Mouse (Mus musculus) E14TG2a.4 (cell line): ENCODE measurements around the gene Tmprss2.

Experiments used
- H3K27me3 ChIP-seq: 2 replicates; pipeline ENCODE4 v1.6.1; 2014; ENCODE audit warnings: low read length, control low read depth; ENCODE audit not compliant: insufficient read depth
- H3K36me3 ChIP-seq: 2 replicates; pipeline ENCODE4 v1.6.1; 2014; ENCODE audit warnings: low read length, control low read depth; ENCODE audit not compliant: insufficient read depth
- H3K4me1 ChIP-seq: replicated peaks from 2 replicates; pipeline ENCODE4 v1.6.1; 2014; ENCODE audit warnings: low read depth, low read length, control low read depth
- H3K4me3 ChIP-seq: replicated peaks from 2 replicates; pipeline ENCODE4 v1.5.1; 2014; ENCODE audit warnings: mild to moderate bottlenecking, low read length
- H3K9me3 ChIP-seq: 2 replicates; pipeline ENCODE4 v1.6.1; 2014; ENCODE audit warnings: low read length, control low read depth
- CTCF ChIP-seq: conservative IDR thresholded peaks from 2 replicates; pipeline ENCODE4 v1.5.1; 2014; ENCODE audit warnings: low read length
- NANOG ChIP-seq: IDR thresholded peaks from 2 replicates; pipeline ENCODE4 v1.6.1; 2014; ENCODE audit warnings: borderline replicate concordance, low read length, mixed read lengths
- POU5F1 ChIP-seq: IDR thresholded peaks from 2 replicates; pipeline ENCODE4 v1.6.1; 2014; ENCODE audit warnings: low read length, borderline replicate concordance

Tmprss2 gene

DNA sequence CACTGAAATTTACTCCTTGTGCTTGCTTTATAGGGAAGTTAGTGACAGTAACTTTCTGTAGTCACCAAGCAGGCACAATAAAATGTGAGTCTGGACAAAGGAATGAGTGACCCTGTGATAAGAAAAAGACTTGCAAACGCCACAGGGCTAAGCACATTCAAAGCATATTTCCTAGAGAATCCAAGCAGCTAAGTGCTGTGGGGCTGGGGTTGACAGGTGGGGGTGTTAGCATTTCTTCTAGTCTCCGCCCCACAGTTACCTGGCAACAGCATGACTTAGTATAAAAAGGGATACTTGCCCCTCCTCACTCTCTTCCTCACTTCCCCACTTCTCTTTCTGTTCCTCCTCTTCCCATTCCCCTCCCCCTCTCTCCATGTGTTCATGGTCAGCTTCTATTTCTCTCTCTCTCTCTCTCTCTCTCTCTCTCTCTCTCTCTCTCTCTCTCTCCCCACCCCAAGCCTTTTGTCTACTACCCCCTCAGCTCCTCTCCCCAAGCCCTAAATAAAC, 11.4 kb upstream of the Tmprss2 start:
- no peaks in the 10 kb centered on the region for H3K27me3 ChIP-seq
- TF ChIP-seq CTCF = no peak
- TF ChIP-seq POU5F1 = no peak
- TF ChIP-seq NANOG = no peak
- H3K4me1 ChIP-seq = no peaks in the 10 kb centered on the region
- no peaks in the 10 kb centered on the region for H3K36me3 ChIP-seq
- no peaks in the 10 kb centered on the region for H3K9me3 ChIP-seq
- no peak overlapping the region for H3K4me3 ChIP-seq

DNA sequence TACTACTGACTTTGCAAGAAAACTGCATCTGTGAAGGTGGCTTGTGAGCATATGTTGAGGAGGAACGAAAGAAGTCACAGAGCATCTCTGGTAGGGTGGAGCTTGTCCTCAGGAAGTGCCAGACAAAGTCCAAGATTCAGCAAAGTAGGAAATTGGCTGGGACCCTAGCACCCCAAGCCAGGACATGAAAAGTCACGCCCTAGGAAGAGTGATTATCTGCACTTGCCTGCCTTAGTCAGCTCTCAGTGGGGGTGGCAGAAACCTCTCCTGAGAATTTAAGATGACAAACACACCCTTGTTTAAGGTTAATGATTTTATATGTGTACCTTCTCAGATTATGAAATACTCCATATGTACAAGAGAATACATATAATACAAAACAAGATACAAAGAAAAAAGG, 7.3 kb upstream of the Tmprss2 start:
- H3K4me3 ChIP-seq = no peak overlapping the region

DNA sequence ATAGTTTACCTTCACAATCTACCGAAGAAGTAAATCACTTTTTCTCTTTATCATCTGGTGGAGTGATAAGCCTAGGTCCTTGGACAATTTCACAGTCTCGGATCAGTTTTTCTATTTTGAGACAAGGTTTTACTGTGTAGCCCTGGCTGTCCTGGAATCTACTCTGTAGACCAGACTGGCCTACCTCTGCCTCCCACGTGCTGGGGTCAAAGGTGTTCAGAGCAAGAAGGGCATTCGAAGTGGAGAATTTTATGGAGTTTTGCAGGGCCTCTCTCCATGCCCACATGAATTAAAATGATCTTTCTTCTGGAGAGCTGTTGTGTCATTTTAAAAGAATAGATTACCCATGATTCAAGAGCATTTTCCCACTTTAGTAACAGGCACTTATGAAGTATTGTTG, 1.0 kb upstream of the Tmprss2 start:
- H3K4me3 ChIP-seq = no peak overlapping the region
- H3K9me3 ChIP-seq = no peaks in the 10 kb centered on the region
- peaks cover 18% of the 10 kb centered on the region for H3K4me1 ChIP-seq
- H3K36me3 ChIP-seq = no peaks in the 10 kb centered on the region
- peaks cover 53% of the 10 kb centered on the region for H3K27me3 ChIP-seq
- TF ChIP-seq CTCF = no peak
- no peak for TF ChIP-seq POU5F1
- TF ChIP-seq NANOG = no peak

More for the DNA sequence above, 7.3 kb upstream of the Tmprss2 start:
- TF ChIP-seq CTCF = no peak
- no peak for TF ChIP-seq NANOG
- no peak for TF ChIP-seq POU5F1
- Histone ChIP-seq H3K9me3 (no peaks in the 10 kb centered on the region), H3K4me1 (no peaks in the 10 kb centered on the region), H3K36me3 (no peaks in the 10 kb centered on the region), H3K27me3 (no peaks in the 10 kb centered on the region; the same call in 1 of the 2 replicates)

DNA sequence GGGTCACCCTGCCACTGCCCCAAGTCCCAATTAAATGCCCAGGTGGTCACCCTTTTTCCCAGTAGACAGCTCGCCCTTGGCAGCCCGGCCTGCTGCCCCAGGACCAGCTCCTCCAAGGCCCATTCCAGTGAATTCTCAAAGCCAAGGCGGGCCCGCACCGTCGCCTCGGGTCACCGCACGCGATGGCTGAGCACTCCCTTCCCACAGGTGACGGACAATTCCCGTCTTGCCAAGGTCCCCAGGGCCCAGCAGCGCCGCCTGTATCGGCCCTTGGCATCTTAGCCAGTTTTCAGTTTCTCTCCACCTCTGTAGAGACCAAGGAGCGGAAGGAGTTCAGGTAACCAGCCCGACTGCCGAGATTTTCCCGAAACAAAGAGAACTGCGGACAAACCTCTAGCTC, 749 bp downstream of the Tmprss2 start:
- peak overlapping the region; percentile 68 for H3K4me3 ChIP-seq
- peaks cover 18% of the 10 kb centered on the region for H3K4me1 ChIP-seq
- H3K36me3 ChIP-seq = no peaks in the 10 kb centered on the region
- no peak for TF ChIP-seq POU5F1
- TF ChIP-seq NANOG = no peak
- no peak for TF ChIP-seq CTCF
- no peaks in the 10 kb centered on the region for H3K9me3 ChIP-seq
- H3K27me3 ChIP-seq = peaks cover 54% of the 10 kb centered on the region

DNA sequence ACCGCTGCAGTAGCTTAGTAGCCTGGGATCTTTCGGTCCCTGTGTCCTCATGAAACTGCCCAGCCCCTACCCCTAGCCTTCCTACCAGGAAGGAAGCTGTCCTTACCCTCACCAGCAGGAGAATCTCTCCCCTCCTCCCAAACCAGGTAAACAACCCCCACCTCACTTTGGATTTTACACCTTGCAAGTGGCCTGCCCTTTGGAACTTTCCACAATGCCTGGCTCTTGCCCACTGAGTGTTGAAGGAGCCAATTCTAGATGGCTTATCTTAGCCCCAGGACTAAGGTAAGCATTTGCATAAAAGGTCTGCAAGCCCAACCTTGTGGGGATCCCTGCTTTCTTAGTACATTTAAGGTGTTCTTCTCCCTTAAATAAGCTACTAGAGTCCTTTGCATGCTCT, 1.3 kb downstream of the Tmprss2 start:
- H3K9me3 ChIP-seq = no peaks in the 10 kb centered on the region
- no peaks in the 10 kb centered on the region for H3K36me3 ChIP-seq
- H3K4me1 ChIP-seq = peaks cover 18% of the 10 kb centered on the region
- H3K4me3 ChIP-seq = peak overlapping the region; percentile 68
- H3K27me3 ChIP-seq = peaks cover 54% of the 10 kb centered on the region
- no peak for TF ChIP-seq CTCF
- no peak for TF ChIP-seq NANOG

DNA sequence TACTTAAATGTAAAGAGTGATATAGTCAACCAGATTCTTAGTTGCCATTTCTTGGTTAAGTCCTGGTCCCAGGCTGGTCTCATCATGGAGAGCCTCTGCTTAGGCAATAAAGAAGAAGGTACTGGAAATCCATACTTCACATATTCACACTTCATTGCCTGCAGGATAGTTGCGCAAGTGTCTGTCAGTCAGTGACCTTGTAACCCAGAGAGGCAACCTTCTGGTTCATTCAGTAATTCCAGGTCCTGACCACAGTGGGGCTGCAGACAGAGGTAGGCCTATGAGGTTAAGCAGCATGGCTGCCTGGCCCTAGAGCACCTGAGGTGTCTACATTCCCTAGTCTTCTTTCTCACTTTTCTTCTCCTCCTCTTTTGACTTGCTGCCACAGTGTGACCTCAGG, 3.0 kb downstream of the Tmprss2 start:
- peaks cover 18% of the 10 kb centered on the region for H3K4me1 ChIP-seq
- H3K4me3 ChIP-seq = no peak overlapping the region
- H3K36me3 ChIP-seq = no peaks in the 10 kb centered on the region
- no peaks in the 10 kb centered on the region for H3K9me3 ChIP-seq
- H3K27me3 ChIP-seq = peaks cover 54% of the 10 kb centered on the region
- no peak for TF ChIP-seq CTCF
- TF ChIP-seq NANOG = no peak
- TF ChIP-seq POU5F1 = no peak

DNA sequence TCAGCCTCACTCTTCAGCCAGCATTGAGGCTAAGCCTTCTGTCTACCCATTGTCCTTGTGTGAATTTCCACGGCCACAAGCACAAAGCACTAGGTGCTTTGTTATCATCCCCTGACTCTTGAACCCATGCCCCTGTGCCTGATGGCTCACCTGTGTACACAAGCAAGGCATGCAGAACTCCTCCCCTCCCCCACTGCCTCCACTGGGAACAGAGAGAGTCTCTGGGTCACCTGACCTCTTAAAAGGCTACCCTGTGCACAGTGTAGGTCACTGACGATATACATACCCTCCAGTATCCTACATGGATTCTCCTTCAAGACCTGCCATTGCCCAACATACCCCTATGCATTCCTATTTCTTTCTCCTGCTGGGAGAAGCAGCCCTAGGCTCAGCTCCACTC, 4.2 kb downstream of the Tmprss2 start:
- H3K27me3 ChIP-seq = peaks cover 46% of the 10 kb centered on the region
- no peaks in the 10 kb centered on the region for H3K9me3 ChIP-seq
- peaks cover 18% of the 10 kb centered on the region for H3K4me1 ChIP-seq
- H3K4me3 ChIP-seq = no peak overlapping the region
- TF ChIP-seq NANOG = no peak
- no peak for TF ChIP-seq POU5F1
- no peak for TF ChIP-seq CTCF
- no peaks in the 10 kb centered on the region for H3K36me3 ChIP-seq

DNA sequence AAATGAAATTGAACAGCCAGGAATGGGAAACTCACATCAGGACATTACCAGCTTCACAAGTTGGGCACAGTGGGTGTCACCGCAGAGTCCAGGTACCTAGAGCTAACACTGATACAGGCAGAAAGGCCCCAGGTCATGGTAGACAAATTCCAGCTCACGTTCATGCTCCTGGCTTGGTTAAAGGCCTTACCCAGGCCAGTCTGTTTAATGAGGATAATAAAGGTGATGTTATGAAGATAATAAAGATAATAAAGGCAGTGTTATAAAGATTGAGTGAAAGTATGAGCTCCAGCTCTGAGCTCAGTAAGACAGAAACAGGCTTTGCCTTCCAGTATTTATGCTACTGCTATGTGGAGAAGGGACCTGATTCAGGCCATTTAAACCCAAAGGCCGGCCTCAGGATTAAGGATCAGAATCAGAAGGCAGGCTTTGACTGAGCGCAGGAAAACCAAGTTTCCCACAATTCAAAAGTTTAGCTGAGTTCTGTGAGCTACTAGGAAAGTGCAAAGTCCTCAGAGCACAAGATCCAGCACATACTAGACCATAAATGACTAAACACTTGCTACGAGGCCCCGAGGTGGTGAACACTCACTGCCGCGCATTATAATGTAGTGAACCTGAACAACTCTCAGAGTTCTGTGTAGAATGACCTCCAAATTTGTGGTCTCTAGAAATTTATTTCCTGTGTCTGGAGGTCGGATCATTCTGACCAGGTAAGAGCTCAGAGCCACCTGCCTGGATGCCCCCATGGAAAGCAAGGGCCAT, 4.9 kb downstream of the Tmprss2 start:
- Histone ChIP-seq H3K4me1 (peaks cover 13% of the 10 kb centered on the region), H3K4me3 (no peak overlapping the region), H3K27me3 (peaks cover 39% of the 10 kb centered on the region), H3K36me3 (no peaks in the 10 kb centered on the region), H3K9me3 (no peaks in the 10 kb centered on the region)
- no peak for TF ChIP-seq CTCF
- no peak for TF ChIP-seq NANOG
- no peak for TF ChIP-seq POU5F1
